Mouse (Mus musculus) cerebellum, adult 2 months (tissue): Measurements from ENCODE around the gene Whrn.

ENCODE experiments used
- CTCF ChIP-seq: fragments of 200-500 bp; IDR thresholded peaks from 2 replicates; pipeline ENCODE4 v1.5.1; 2011; ENCODE audit warnings: low read depth, mild to moderate bottlenecking, control low read depth, low read length, moderate library complexity, borderline replicate concordance; ENCODE audit not compliant: insufficient read depth
- POLR2A ChIP-seq: fragments of 200-500 bp; IDR thresholded peaks from 2 replicates; pipeline ENCODE4 v1.6.1; 2011; ENCODE audit warnings: low read length, control low read depth, borderline replicate concordance; ENCODE audit not compliant: insufficient read depth

GRCm38 (mm10) chr4:63408247-63408646 is 87.5 kb downstream of the Whrn start:
- TF ChIP-seq POLR2A (no peak), CTCF (no peak)
